Mouse (Mus musculus) hindbrain, embryonic 11.5 days (tissue): ENCODE measurements around the gene Myo15. TPM values are rescaled to one million over a fixed set of nuclear protein-coding genes. Genes with fewer than 3 reads are reported as not detected.

ENCODE experiments used
- ATAC-seq: fragments of 200-750 bp; cut with Nextera tagmentation; 2 replicates; pipeline ENCODE4 v1.8.0; 2017; ENCODE audit warnings: mild to moderate bottlenecking, moderate TSS enrichment, moderate library complexity; ENCODE audit not compliant: low FRiP score
- DNase-seq: peaks from one replicate; pipeline ENCODE4 v3.0.0-alpha.2; 2015; ENCODE audit warnings: low spot score
- H3K27ac ChIP-seq: fragments of 300-500 bp; sonication (generic); 2 replicates; pipeline ENCODE4 v1.5.1; 2014; ENCODE audit warnings: mild to moderate bottlenecking, low read depth, low read length
- H3K27me3 ChIP-seq: fragments of 300-500 bp; sonication (generic); 2 replicates; pipeline ENCODE4 v1.6.1; 2014; ENCODE audit warnings: mild to moderate bottlenecking, low read length, moderate library complexity, mixed read lengths; ENCODE audit not compliant: control insufficient read depth, insufficient read depth
- H3K36me3 ChIP-seq: fragments of 300-500 bp; sonication (generic); 2 replicates; pipeline ENCODE4 v1.6.1; 2014; ENCODE audit warnings: mild to moderate bottlenecking, low read length, moderate library complexity, mixed read lengths; ENCODE audit not compliant: control insufficient read depth, insufficient read depth
- H3K4me1 ChIP-seq: fragments of 300-500 bp; sonication (generic); replicated peaks from 2 replicates; pipeline ENCODE4 v1.6.1; 2014; ENCODE audit warnings: low read length, mixed read lengths; ENCODE audit not compliant: control insufficient read depth, insufficient read depth
- H3K4me2 ChIP-seq: fragments of 300-500 bp; sonication (generic); replicated peaks from 2 replicates; pipeline ENCODE4 v1.6.1; 2014; ENCODE audit warnings: mild to moderate bottlenecking, low read depth, low read length
- H3K4me3 ChIP-seq: fragments of 300-500 bp; sonication (generic); 2 replicates; pipeline ENCODE4 v1.5.1; 2014; ENCODE audit warnings: low read depth, low read length
- H3K9ac ChIP-seq: fragments of 300-500 bp; sonication (generic); 2 replicates; pipeline ENCODE4 v1.6.1; 2014; ENCODE audit warnings: low read depth, low read length
- H3K9me3 ChIP-seq: fragments of 300-500 bp; sonication (generic); 2 replicates; pipeline ENCODE4 v1.6.1; 2016; ENCODE audit warnings: low read length; ENCODE audit not compliant: control insufficient read depth
- WGBS: fragments of 180-500 bp; shearing (Covaris S2); extraction: QIAGEN DNeasy Blood & Tissue Kit; methylation state at CpG from one replicate; pipeline ENCODE4 v1.1.7; 2014; 5-methylcytosine and 5-hydroxymethylcytosine counted together
- polyA plus RNA-seq: library from polyadenylated mRNA; unstranded; fragments of >200 nt; fragmentation: Nextera tagmentation; extraction: Ambion mirVana; gene quantifications from 2 replicates; pipeline ENCODE4 v1.2.1, GENCODE M21; 2014

Gene Myo15
- polyA plus RNA-seq, 1 experiment from 2014 or later = 0.15 TPM

DNA sequence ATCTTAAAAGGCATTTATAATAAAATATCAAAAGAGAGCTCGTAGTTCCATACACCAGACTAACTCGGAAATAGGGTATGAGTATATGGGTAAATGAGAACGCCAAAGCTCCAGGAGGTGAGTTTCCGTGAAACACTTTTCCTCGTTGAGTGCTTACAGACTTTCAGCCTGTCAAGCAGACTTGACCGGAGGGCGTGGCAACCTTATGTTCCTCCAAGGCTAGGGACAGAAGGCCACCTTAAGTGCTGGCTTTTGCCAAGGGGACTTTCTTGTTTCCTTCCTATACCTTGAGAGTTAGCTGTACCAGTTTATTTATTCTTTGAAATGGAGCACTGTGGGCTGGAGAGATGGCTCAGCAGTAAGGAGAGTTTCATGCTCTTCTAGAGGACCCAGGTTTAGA is 29.0 kb upstream of the Myo15 start:
- Histone ChIP-seq H3K27ac (no peak overlapping the region), H3K9ac (no peak overlapping the region), H3K27me3 (no peaks in the 10 kb centered on the region), H3K4me2 (no peak overlapping the region), H3K4me1 (no peaks in the 10 kb centered on the region), H3K9me3 (no peaks in the 10 kb centered on the region), H3K36me3 (no peaks in the 10 kb centered on the region), H3K4me3 (no peak overlapping the region)
- DNase-seq = no peak
- no peak for ATAC-seq
- 45% methylated on average over 7 of the region's 7 CpGs for WGBS

DNA sequence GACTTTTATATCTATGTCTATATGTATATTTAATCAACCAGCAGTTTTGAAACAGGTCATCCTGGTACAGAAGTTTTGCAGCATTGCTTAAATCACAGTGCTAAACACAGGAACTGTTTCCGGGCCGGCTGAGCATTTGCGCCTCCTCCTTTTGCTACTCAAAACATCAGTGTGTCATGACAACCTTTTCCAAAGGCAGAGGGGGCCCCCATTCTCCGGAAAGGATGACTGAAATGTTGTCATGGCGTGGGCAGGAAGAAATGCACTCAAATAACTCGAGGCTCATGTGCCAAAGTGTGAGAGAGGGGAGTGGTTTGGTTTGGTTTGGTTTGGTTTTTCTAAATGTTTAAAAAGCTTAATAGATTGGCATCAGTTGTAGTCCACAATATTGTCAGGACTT is 26.2 kb upstream of the Myo15 start:
- Histone ChIP-seq H3K27ac (no peak overlapping the region), H3K27me3 (no peaks in the 10 kb centered on the region), H3K4me3 (no peak overlapping the region), H3K36me3 (no peaks in the 10 kb centered on the region), H3K4me1 (no peaks in the 10 kb centered on the region), H3K4me2 (no peak overlapping the region), H3K9ac (no peak overlapping the region), H3K9me3 (no peaks in the 10 kb centered on the region)
- DNase-seq = no peak
- 90% methylated on average over 6 of the region's 6 CpGs for WGBS
- ATAC-seq = no peak

DNA sequence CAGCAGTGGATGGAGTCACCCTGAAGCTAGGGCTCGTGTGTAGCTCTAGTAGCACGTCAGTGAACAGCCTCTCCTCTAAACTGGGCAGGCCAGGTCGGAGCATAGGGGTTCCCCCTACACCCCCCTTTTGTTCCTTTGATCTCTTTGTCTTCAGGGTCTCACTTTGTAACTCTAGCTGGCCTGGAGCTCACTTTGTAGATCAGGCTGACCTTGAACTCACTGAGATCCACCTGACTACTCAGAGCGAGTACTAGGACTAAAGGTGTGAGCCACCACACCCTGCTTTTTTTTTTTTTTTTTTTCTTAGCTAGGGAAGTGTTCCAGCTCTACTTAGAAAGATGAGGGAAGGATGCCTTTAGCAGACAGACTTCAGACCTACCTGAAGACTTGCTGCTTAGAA is 25.1 kb upstream of the Myo15 start:
- no peak overlapping the region for H3K9ac ChIP-seq
- no peak overlapping the region for H3K4me3 ChIP-seq
- H3K36me3 ChIP-seq = no peaks in the 10 kb centered on the region
- no peak overlapping the region for H3K4me2 ChIP-seq
- no peaks in the 10 kb centered on the region for H3K9me3 ChIP-seq
- no peaks in the 10 kb centered on the region for H3K4me1 ChIP-seq
- 82% methylated on average over 4 of the region's 4 CpGs for WGBS
- H3K27me3 ChIP-seq = no peaks in the 10 kb centered on the region
- no peak for ATAC-seq
- no peak overlapping the region for H3K27ac ChIP-seq
- DNase-seq = no peak

DNA sequence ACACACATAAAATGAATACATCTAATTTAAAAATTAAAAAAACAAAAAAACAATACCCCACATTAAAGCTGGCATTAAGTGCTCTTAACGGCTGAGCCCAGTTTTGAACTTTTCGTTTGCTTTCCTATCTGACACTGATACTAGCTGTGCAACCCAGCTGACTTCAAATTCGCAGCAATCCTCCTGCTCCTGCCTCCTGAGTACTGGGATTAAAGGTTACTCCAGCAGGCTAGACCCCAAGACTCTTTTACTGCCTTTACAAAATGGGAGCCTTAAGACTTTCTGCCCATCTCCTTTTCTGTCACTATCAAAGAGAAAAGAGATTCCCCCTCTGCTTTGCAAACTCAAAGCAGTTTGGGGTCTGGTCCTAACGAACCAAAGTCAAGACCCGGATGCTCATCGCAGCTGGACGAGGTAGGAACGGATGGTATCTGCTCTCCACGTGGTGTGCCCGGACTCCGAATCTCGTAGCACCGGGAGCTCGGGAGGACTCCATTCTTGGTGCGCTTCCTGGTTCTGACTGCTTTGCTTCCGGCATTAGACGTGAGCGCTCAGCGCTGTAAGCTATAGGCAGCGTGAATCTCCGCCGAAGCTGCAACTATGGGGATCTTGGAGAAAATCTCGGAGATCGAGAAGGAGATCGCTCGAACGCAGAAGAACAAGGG is 14.9 kb upstream of the Myo15 start, which contains the start of gene Drg2:
Gene Drg2, plus strand, starts transcription at position 512 of the 665 bp plus-strand sequence.
- Histone ChIP-seq H3K27ac (peak within 1 kb of the TSS; percentile 31; the same call in 1 of the 2 replicates), H3K36me3 (no peaks in the 10 kb centered on the region), H3K9ac (peak within 1 kb of the TSS; percentile 72), H3K4me3 (peak within 1 kb of the TSS; percentile 69), H3K27me3 (no peaks in the 10 kb centered on the region), H3K9me3 (no peaks in the 10 kb centered on the region), H3K4me1 (peaks cover 4% of the 10 kb centered on the region), H3K4me2 (peak within 1 kb of the TSS; percentile 58)
- DNase-seq (peak; percentile 97), ATAC-seq (peak; percentile 86)
- WGBS = 5% methylated on average over 27 of the region's 27 CpGs

DNA sequence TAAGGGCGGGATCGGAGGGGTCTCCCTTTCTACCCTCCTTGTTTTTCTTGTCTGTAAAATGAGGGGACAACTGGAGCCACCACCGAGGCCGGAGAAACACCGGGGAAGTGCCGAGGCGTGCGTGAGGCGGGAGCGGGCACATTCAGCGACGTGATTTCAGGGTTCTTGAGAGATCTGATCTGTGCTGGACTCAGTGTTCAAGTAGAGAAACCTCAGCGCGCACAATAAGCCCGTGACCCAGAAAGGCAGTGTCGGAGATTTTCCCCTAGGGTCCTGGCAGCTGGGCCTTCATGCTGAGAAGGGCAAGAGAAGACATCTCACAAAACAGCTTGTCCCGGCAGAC is 14.4 kb upstream of the Myo15 start:
- Histone ChIP-seq H3K9ac (peak overlapping the region; percentile 72), H3K4me3 (peak overlapping the region; percentile 69), H3K4me2 (peak overlapping the region; percentile 58), H3K36me3 (no peaks in the 10 kb centered on the region), H3K9me3 (no peaks in the 10 kb centered on the region), H3K4me1 (peaks cover 4% of the 10 kb centered on the region), H3K27ac (peak overlapping the region; percentile 31; the same call in 1 of the 2 replicates), H3K27me3 (no peaks in the 10 kb centered on the region)
- no peak for DNase-seq
- 1% methylated on average over 17 of the region's 17 CpGs for WGBS
- peak; percentile 14; the same call in 1 of the 2 replicates for ATAC-seq

DNA sequence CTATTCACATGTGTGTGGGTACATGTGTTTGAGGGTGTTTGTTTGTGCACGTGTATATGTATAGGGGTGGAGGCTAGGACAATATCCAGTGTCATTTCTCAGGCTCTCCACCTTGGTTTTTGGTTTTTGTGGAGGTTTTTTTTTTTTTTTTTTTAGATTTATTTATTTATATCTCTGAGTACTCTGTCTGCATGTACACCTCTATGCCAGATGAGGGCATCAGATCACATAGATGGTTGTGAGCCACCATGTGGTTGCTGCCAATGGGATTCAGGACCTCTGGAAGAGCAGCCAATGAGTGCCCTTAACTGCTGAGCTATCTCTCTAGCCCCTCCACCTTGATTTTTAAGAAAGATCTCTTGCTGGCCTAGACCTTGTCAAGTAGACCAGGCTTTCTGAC is 11.2 kb upstream of the Myo15 start:
- Histone ChIP-seq H3K36me3 (peaks cover 11% of the 10 kb centered on the region; the same call in 1 of the 2 replicates), H3K4me3 (no peak overlapping the region)

DNA sequence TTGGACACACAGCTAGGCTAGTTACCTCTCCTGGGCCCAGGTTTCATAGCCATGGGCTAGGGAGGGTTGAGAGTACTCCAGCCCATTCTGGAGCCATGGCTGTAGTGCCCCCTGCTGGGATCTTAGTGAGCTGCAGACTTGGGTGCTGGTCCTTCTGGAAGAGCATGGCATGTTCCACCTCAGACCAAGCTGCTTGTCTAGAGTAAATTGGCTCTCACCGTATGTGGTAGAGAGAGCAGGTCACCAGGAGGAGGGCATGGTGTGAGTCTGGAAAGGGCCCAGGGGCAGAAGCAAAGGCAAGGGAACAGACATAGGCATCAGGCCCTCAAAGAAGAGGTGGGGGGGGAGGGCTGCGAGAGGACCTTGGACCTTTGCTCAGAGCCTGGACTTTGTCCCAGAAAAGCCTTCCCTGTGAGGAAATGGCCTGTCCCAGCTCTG is 3.2 kb upstream of the Myo15 start:
- H3K9me3 ChIP-seq = no peaks in the 10 kb centered on the region
- H3K4me2 ChIP-seq = no peak overlapping the region
- H3K27me3 ChIP-seq = no peaks in the 10 kb centered on the region
- no peaks in the 10 kb centered on the region for H3K4me1 ChIP-seq
- ATAC-seq (no peak), DNase-seq (peak; percentile 64)
- no peak overlapping the region for H3K4me3 ChIP-seq
- no peak overlapping the region for H3K9ac ChIP-seq
- H3K27ac ChIP-seq = no peak overlapping the region
- H3K36me3 ChIP-seq = peaks cover 11% of the 10 kb centered on the region; the same call in 1 of the 2 replicates
- WGBS = 100% methylated on average over 2 of the region's 2 CpGs

More for the DNA sequence above, 11.2 kb upstream of the Myo15 start:
- Histone ChIP-seq H3K27ac (no peak overlapping the region), H3K9me3 (no peaks in the 10 kb centered on the region), H3K4me2 (no peak overlapping the region), H3K4me1 (peaks cover 4% of the 10 kb centered on the region), H3K27me3 (no peaks in the 10 kb centered on the region), H3K9ac (no peak overlapping the region)
- ATAC-seq (no peak), DNase-seq (no peak)
- 95% methylated on average over 1 of the region's 1 CpGs for WGBS

DNA sequence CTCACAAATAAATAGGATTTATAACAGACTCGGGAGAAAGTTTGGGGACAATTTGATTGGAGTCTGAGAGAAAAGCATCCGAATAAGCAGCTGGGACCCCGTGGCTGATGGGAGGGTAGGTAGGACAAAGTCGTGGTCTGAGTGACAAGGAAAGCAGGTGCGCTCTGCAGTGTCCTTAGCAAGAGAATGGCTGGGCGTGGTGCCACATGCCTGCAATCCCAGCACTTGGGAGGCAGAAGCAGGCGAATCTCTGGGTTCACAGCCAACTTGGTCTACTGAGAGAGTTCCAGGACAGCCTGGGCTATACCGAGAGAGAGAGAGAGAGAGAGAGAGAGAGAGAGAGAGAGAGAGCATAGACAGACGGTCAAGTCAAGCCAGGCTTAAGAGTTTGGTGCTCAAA is 1.6 kb downstream of the Myo15 start:
- 83% methylated on average over 9 of the region's 9 CpGs for WGBS
- no peak overlapping the region for H3K4me3 ChIP-seq
- no peaks in the 10 kb centered on the region for H3K9me3 ChIP-seq
- peaks cover 2% of the 10 kb centered on the region; the same call in 1 of the 2 replicates for H3K36me3 ChIP-seq
- no peak overlapping the region for H3K27ac ChIP-seq
- no peak overlapping the region for H3K4me2 ChIP-seq
- no peak overlapping the region for H3K9ac ChIP-seq
- DNase-seq (no peak), ATAC-seq (no peak)
- H3K27me3 ChIP-seq = no peaks in the 10 kb centered on the region
- H3K4me1 ChIP-seq = no peaks in the 10 kb centered on the region

DNA sequence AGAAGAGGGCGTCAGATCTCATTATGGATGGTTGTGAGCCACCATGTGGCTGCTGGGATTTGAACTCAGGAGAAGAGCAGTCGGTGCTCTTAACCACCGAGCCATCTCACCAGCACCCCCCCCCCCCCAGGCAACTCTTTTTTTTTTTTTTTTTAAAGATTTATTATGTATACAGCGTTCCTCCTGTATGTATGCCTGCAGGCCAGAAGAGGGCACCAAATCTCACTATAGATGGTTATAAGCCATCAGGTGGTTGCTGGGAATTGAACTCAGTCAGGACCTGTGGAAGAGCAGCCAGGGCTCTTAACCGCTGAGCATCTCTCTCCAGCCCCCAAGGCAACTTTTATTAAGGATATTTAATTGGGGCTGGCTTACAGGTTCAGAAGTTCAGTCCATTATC is 5.4 kb downstream of the Myo15 start:
- no peak overlapping the region for H3K27ac ChIP-seq
- H3K4me2 ChIP-seq = no peak overlapping the region
- no peak for DNase-seq
- 82% methylated on average over 5 of the region's 5 CpGs for WGBS
- H3K9ac ChIP-seq = no peak overlapping the region
- no peaks in the 10 kb centered on the region for H3K27me3 ChIP-seq
- ATAC-seq = no peak
- no peaks in the 10 kb centered on the region for H3K9me3 ChIP-seq
- no peaks in the 10 kb centered on the region for H3K36me3 ChIP-seq
- no peaks in the 10 kb centered on the region for H3K4me1 ChIP-seq
- H3K4me3 ChIP-seq = no peak overlapping the region
